Mouse (Mus musculus): ENCODE measurements at regions not wholly inside any gene's neighbourhood (a gene's known extent, or its start where the extent isn't known, plus 50 kb on each side); places are given as distances from the start of the nearest gene placed in this dataset.

DNA sequence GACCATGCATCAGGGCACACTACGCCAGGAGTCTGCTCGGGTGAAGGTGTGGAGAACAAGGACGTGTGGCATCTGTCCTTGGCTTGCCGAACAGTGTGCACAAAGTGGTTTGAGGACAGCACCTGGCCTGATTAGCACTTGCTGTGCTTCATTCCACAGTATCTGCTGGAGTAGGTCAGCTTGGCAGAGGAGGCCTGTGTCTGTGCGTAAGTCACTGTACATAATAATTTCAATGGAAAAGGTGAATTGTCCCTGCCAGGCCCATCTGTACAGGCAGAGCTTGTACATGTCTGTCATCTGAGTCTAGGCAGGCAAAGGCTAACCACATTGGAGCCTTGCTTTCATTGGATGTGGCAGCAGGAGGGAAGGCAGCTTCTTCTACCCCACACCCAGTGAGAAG, 979.5 kb upstream of the Car8 start:
- Histone ChIP-seq H3K4me3 (replicated peaks) (no peak overlapping the region), H3K4me2 (replicated peaks) (no peak overlapping the region), H3K36me3 (no peaks in the 10 kb centered on the region), H3K9me3 (replicated peaks) (no peaks in the 10 kb centered on the region), H3K9ac (no peak overlapping the region), H3K27ac (replicated peaks) (no peak overlapping the region), H3K27me3 (no peaks in the 10 kb centered on the region), H3K4me1 (no peaks in the 10 kb centered on the region)
- 87% methylated on average over 5 of the region's 5 CpGs for WGBS
- no peak for ATAC-seq (ENCODE audit: insufficient number of reproducible peaks, low FRiP score, low TSS enrichment, low read depth)

DNA sequence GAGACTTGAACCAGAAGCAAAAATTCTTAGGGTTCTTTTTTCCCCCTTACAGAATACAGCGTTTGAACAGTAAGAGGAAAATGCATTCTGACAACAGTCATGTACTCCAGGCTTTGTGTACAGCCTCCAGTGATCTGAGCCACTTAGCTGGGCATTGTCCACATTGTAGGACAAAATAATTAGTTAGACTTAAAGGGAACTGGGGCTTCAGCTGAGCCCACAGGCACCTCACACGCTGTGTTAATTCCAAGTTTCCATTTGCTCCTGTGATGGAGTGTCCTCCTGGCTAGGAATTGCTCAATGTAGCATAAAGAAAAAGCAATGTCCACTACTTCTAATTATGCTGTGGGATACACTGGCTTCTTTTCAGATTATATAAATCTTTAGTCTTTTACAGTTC, 969.8 kb upstream of the Car8 start:
- 73% methylated on average over 2 of the region's 2 CpGs for WGBS
- Histone ChIP-seq H3K9me3 (replicated peaks) (no peaks in the 10 kb centered on the region), H3K4me1 (no peaks in the 10 kb centered on the region), H3K27me3 (no peaks in the 10 kb centered on the region), H3K9ac (no peak overlapping the region), H3K4me3 (replicated peaks) (no peak overlapping the region), H3K36me3 (no peaks in the 10 kb centered on the region), H3K4me2 (replicated peaks) (no peak overlapping the region), H3K27ac (replicated peaks) (no peak overlapping the region)
- no peak for ATAC-seq (ENCODE audit: insufficient number of reproducible peaks, low FRiP score, low TSS enrichment, low read depth)

DNA sequence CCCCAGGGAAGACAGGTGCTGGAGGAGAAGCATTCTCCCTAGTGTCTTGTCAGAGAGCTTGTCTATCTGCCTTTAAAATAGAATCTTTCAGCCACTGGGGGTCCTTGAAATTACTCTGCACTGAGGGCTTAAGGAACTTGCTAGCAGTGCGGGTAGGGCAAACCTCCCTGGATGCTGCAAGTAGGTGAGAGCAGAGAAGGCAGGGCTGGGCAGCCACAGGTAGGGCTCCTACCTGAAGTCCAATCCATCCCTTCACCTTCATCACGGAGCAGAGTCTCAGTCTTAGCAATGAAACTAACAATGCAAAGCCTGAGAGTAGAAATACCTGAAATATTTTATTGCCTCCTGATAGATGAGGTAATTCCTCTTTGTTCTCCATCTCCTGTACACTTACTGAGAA, 961.2 kb upstream of the Car8 start:
- no peak for ATAC-seq (ENCODE audit: insufficient number of reproducible peaks, low FRiP score, low TSS enrichment, low read depth)
- 67% methylated on average over 2 of the region's 2 CpGs for WGBS

DNA sequence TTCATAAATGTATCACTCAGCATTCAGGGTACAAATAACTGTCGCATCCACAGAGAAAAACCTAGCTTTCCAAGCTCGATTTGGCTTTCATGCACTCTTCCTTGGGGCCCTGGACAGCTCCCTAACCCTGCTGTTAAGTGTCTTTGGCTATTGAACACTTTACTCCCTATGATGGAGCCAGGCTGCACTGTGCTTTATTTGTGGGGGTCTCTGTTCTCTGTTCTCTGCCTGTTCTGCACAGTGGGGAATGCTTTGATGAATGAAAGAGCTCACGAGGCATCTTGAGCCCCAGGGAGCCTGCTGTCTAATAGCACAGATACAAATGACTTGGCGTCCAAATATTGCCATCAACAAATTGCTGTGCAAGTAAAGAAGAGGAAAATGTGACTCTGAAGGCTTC, 957.6 kb upstream of the Car8 start:
- no peak for ATAC-seq (ENCODE audit: insufficient number of reproducible peaks, low FRiP score, low TSS enrichment, low read depth)
- 51% methylated on average over 4 of the region's 4 CpGs for WGBS
- H3K4me2 ChIP-seq (replicated peaks): no peak overlapping the region
- H3K4me1 ChIP-seq: no peaks in the 10 kb centered on the region
- H3K4me3 ChIP-seq (replicated peaks): no peak overlapping the region
- no peaks in the 10 kb centered on the region for H3K36me3 ChIP-seq
- no peaks in the 10 kb centered on the region for H3K27me3 ChIP-seq
- no peaks in the 10 kb centered on the region for H3K9me3 ChIP-seq (replicated peaks)
- no peak overlapping the region for H3K9ac ChIP-seq
- no peak overlapping the region for H3K27ac ChIP-seq (replicated peaks)

More for the DNA sequence above, 961.2 kb upstream of the Car8 start:
- Histone ChIP-seq H3K9me3 (replicated peaks) (no peaks in the 10 kb centered on the region), H3K9ac (no peak overlapping the region), H3K27me3 (no peaks in the 10 kb centered on the region), H3K36me3 (no peaks in the 10 kb centered on the region), H3K4me2 (replicated peaks) (no peak overlapping the region), H3K4me3 (replicated peaks) (no peak overlapping the region), H3K4me1 (no peaks in the 10 kb centered on the region), H3K27ac (replicated peaks) (no peak overlapping the region)

DNA sequence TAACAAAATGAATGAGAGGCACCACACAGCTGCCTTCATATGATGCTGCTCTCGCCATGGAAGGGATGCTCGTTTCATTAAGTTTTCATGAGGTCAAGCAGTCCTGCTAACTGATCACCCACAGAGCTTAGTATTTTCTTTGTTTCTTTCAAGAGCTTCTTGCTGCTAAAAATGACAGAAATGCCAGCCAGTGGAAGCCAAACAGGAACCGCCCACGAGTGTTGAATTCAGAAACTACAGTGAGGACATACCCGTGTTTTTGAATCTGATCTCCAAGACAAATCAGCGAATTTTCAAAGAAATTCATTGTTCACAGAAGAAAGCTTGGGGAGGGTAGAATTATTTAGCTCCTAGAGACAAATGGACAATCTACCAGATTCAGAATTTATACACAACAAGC, 954.3 kb upstream of the Car8 start:
- H3K4me1 ChIP-seq: no peaks in the 10 kb centered on the region
- no peak overlapping the region for H3K27ac ChIP-seq (replicated peaks)
- no peak for ATAC-seq (ENCODE audit: insufficient number of reproducible peaks, low FRiP score, low TSS enrichment, low read depth)
- no peak overlapping the region for H3K4me3 ChIP-seq (replicated peaks)
- no peak overlapping the region for H3K9ac ChIP-seq
- no peaks in the 10 kb centered on the region for H3K9me3 ChIP-seq (replicated peaks)
- WGBS: 61% methylated on average over 6 of the region's 6 CpGs
- H3K36me3 ChIP-seq: no peaks in the 10 kb centered on the region
- H3K4me2 ChIP-seq (replicated peaks): no peak overlapping the region
- H3K27me3 ChIP-seq: no peaks in the 10 kb centered on the region

DNA sequence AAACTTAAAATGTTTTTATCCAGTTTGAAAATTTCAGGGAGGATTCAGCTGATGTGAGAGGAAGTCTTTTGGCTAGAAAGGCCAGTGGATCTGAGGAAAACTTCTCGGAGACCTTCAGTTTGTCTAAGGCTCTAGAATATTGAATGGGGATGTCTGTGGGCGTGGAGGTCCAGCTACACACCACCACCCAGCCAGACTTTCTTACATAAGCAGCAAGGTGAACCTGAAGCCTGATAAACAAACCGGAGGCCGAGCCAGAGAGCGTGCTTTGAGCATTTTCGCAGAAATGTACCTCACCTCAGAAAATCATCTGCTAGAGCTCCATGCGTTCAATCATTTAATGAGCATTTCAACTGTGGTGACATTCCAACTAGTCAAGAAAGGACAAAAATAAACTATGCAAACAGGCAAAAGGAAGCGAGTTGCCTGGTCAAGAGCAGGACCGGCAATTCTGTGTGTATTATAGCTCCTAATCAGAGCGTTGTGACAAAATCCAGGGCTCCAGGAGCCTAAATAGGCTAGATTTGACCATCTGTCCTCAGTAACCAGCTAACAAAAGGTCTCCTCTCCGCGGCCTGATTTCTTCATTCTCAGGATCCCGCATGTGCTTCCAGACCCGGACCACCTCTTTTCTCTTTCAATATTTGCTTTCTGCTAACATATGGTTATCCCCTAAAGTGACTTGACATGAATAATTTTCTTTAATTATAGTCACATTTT, 946.5 kb upstream of the Car8 start:
- Histone ChIP-seq H3K27me3 (no peaks in the 10 kb centered on the region), H3K9me3 (replicated peaks) (no peaks in the 10 kb centered on the region), H3K36me3 (no peaks in the 10 kb centered on the region), H3K4me2 (replicated peaks) (peak overlapping the region; percentile 28; the same call in 1 of the 2 replicates), H3K4me3 (replicated peaks) (no peak overlapping the region), H3K4me1 (0 out of 2 replicates have a peak, but pooled peaks cover 5% of the 10 kb centered on the region), H3K27ac (replicated peaks) (no peak overlapping the region), H3K9ac (no peak overlapping the region)
- 50% methylated on average over 14 of the region's 14 CpGs for WGBS
- ATAC-seq (ENCODE audit: insufficient number of reproducible peaks, low FRiP score, low TSS enrichment, low read depth): no peak

DNA sequence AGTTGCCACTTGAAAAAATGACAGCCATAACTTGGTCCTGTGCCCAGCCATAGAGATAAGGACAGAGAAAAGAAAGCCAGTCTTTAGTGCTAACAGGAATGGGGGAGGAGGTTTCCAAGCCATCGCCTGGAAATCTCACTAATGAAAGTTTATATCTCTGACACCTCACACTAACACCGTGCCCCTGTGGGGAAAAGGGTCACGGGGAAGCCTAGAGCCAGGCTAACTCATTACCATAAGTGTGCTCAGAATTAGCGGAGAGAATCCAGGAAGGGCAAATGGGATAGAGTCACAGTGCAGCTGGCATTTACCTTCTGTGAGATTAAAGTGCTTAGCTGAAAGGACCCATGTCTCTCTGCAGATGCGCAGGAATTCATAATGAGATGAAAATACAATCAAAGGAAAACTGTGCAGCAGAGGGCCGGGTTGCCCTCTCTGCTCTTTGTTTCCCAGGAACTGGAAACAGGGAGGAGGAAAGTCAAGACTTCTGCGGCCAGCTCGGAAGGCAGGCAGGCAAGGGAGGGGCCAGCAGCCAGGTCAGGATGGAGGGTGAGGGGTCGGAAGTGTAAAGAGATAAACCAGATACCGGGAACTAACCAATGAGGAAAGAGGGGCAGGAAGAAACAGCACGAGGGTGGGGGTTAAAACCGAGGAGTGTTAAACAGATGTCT, 945.7 kb upstream of the Car8 start:
- Histone ChIP-seq H3K4me3 (replicated peaks) (0 out of 2 replicates have a peak overlapping the region, but pooled peaks have one; percentile 3), H3K9me3 (replicated peaks) (no peaks in the 10 kb centered on the region), H3K4me1 (0 out of 2 replicates have a peak, but pooled peaks cover 5% of the 10 kb centered on the region), H3K27me3 (no peaks in the 10 kb centered on the region), H3K36me3 (no peaks in the 10 kb centered on the region), H3K27ac (replicated peaks) (no peak overlapping the region), H3K9ac (no peak overlapping the region), H3K4me2 (replicated peaks) (peak overlapping the region; percentile 28)
- no peak for ATAC-seq (ENCODE audit: insufficient number of reproducible peaks, low FRiP score, low TSS enrichment, low read depth)
- 2% methylated on average over 12 of the region's 12 CpGs for WGBS

DNA sequence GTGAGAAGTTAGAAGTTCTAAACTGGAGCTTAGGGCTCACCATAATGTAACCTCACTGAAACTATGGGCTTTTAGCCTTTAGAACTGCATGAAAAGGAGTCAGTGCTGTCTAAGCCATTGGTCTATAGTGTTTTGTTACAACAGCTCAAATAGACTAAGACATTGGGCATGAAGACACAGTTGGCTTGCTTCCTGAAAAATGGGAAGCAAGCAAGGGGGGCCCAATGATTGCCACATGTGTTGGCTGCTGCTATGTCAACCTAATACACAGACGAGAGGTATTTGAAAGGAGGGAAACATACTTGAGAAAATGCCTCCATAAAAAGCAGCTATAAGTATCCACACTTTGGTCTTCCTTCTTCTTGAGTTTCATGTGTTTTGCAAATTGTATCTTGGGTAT, 935.5 kb upstream of the Car8 start:
- WGBS: 50% methylated on average over 1 of the region's 1 CpGs
- Histone ChIP-seq H3K36me3 (no peaks in the 10 kb centered on the region), H3K4me2 (replicated peaks) (no peak overlapping the region)

DNA sequence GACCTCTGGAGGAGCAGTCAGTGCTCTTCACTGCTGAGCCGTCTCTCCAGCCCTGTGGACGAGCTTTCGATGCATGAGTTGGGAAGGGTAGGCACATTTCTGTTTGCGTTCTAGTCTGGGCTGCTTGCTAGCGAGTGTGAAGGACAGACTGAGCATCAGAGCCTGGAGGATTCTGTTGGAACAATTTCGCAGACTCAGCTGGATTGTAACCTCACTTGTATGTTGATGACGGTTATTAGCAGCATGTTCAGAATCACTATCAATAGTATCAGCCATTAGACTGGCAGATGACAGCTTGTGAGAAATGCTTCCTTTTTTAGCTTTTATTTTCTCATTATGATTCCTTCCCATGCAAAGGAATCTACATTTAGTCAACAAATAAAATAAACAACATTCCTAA, 923.5 kb upstream of the Car8 start:
- Histone ChIP-seq H3K9me3 (replicated peaks) (no peaks in the 10 kb centered on the region), H3K36me3 (no peaks in the 10 kb centered on the region), H3K4me2 (replicated peaks) (no peak overlapping the region), H3K9ac (no peak overlapping the region), H3K4me3 (replicated peaks) (no peak overlapping the region), H3K4me1 (no peaks in the 10 kb centered on the region), H3K27me3 (no peaks in the 10 kb centered on the region), H3K27ac (replicated peaks) (no peak overlapping the region)
- 80% methylated on average over 7 of the region's 7 CpGs for WGBS
- no peak for ATAC-seq (ENCODE audit: insufficient number of reproducible peaks, low FRiP score, low TSS enrichment, low read depth)

More for the DNA sequence above, 935.5 kb upstream of the Car8 start:
- no peaks in the 10 kb centered on the region for H3K4me1 ChIP-seq
- no peak overlapping the region for H3K27ac ChIP-seq (replicated peaks)
- no peak overlapping the region for H3K4me3 ChIP-seq (replicated peaks)
- H3K27me3 ChIP-seq: no peaks in the 10 kb centered on the region
- H3K9ac ChIP-seq: no peak overlapping the region
- no peaks in the 10 kb centered on the region for H3K9me3 ChIP-seq (replicated peaks)
- no peak for ATAC-seq (ENCODE audit: insufficient number of reproducible peaks, low FRiP score, low TSS enrichment, low read depth)

DNA sequence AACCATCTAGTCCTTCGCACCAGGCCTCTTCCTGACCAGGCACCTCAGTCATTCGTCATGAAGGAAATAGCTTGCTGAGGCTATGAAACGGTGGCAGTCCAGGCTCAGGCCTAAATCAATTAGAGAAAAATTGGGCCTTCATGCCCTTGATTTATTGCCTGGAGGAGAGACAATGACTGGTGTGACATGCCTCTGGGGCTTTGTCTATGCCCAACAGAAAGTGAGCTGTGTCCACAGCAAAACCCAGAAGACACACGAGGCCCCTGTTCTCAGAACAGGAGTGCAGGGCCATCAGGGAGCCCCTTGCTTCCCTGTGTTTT, 922.9 kb upstream of the Car8 start:
- H3K27me3 ChIP-seq: no peaks in the 10 kb centered on the region
- no peaks in the 10 kb centered on the region for H3K36me3 ChIP-seq
- WGBS: 46% methylated on average over 4 of the region's 4 CpGs
- no peak overlapping the region for H3K9ac ChIP-seq
- no peak for ATAC-seq (ENCODE audit: insufficient number of reproducible peaks, low FRiP score, low TSS enrichment, low read depth)
- H3K4me2 ChIP-seq (replicated peaks): no peak overlapping the region
- H3K27ac ChIP-seq (replicated peaks): no peak overlapping the region
- H3K4me1 ChIP-seq: no peaks in the 10 kb centered on the region
- no peak overlapping the region for H3K4me3 ChIP-seq (replicated peaks)
- H3K9me3 ChIP-seq (replicated peaks): no peaks in the 10 kb centered on the region

DNA sequence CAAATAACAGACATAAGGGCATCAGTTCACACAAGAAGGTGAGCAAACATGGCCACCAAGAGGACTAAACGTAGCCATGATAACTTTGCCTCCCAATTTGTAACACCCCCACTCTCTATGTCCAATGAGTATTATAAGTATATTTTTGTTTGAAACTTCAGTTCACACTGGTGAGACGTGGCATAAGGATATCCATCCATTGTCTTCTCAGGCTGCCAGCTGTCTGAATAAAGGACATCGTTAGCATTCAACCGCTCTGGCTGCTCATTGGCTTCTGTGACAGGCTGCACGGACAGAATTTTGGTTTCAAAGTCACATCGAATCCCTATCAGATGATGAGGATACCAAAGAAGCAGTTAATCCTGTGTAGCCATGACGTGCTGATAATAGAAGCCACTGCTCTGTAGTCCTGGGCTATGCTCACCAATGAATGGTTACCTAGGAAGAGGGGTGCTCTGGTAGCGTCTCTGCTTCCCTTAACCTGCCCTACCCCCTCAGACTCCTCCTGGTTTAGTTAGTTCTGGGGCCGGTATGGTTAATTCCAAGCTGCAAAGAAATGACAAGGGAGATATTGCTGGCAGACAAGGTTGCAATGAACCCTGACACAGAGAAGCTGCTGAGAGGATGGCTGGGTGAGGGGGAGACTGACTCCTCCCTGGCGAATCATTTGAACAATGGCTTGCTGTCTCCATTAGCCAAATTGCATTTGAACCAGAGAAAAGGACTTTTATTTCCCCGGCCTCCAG, 922.4 kb upstream of the Car8 start:
- Histone ChIP-seq H3K9ac (no peak overlapping the region), H3K4me1 (no peaks in the 10 kb centered on the region), H3K4me3 (replicated peaks) (no peak overlapping the region), H3K27me3 (no peaks in the 10 kb centered on the region), H3K36me3 (no peaks in the 10 kb centered on the region), H3K27ac (replicated peaks) (no peak overlapping the region), H3K4me2 (replicated peaks) (no peak overlapping the region), H3K9me3 (replicated peaks) (no peaks in the 10 kb centered on the region)
- ATAC-seq (ENCODE audit: insufficient number of reproducible peaks, low FRiP score, low TSS enrichment, low read depth): no peak
- WGBS: 69% methylated on average over 11 of the region's 11 CpGs
